Mouse (Mus musculus): ENCODE results near the gene Zbtb26.

DNA sequence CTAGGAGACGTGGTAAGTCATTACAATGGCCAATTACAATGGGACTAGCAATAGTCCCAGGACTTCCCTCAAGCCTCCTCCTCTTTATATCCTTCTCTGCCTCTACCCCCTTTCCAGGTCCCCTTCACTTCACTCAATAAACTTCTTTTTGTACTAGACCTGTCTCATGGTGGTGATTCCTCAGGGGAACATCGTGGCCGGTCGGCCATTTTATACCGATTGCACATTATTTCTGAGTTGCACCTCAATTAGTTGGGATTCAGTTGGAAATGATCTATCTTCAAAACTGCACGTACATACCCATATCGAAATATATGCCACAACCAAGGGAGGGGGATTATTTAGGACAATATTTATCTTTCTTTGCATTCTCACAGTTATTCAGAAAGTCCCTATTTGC lies 11.3 kb downstream of the Zbtb26 start:
- TF ChIP-seq CTCF (IDR thresholded peaks at IDR 0.05; ENCODE audit: extremely low read depth, insufficient read length, insufficient replicate concordance, low read depth, low read length) (no peak), POLR2A (IDR thresholded peaks at IDR 0.05; ENCODE audit: low read depth, low read length) (no peak)
